8 mouse cellular contexts compared by ENCODE assay signal in the genomic region with DNA sequence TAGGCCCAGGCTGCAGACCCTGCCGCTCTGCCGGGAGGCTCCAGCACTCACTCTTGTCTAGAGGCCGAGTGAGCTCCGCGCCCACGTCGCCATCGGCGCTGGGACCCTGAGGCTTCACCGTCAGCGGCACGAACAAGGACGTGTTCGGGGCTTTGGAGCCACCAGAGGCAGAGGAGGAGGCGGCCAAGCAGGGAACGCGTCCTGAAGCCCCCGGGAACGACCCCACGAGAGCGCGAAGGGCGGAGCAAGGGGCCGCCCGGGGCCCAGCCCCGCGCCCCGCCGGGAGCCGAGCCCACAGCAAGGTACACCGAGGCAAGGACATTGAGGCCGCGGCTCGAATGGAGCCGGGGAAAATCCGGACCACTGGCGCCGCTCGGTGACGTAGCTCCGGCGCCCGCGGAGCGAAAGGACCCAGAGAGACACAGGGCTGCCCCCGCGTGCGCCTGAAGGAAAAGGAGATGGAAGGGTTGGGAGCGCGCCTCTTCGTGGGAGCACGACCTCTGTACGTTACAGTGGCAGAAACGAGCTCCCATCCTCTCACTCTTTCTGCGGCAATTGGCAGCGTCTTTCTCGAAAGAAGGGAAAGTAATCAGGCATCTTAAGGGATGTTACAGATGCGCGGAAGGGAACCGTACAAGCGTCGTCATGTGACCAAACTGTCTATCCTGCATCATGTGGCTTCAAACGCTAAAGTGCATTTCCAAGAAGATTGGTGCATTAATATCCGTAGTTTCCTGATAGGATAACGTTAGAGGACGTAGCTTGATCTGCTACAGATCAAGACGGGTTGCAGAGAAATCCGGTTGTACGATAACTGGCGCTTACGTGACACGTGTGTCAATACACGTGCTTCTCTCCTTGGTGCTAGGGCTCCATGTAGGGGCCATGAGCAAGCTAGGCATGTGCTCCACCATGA. TPM values are rescaled to one million over a fixed set of nuclear protein-coding genes. Genes with fewer than 3 reads are reported as not detected.
DNase-seq lines count a peak whose midpoint lies in the region; ATAC-seq lines count a peak whose summit lies in the region.

A gene (plus strand): TSS at position 126 of the 916 bp plus-strand sequence.
A gene (minus strand): TSS at position 375 of the 916 bp plus-strand sequence.

- H3K27me3 ChIP-seq in heart, embryonic 13.5 days (replicated peaks): no peaks in the 10 kb centered on the region
- no peaks in the 10 kb centered on the region for H3K27me3 ChIP-seq in liver, embryonic 12.5 days (replicated peaks)
- no peaks in the 10 kb centered on the region for H3K27me3 ChIP-seq in stomach, embryonic 15.5 days (replicated peaks)

- H3K4me3 ChIP-seq in brown adipose tissue, adult 24 weeks (ENCODE audit: insufficient read depth, low read depth, low read length): peak within 1 kb of the TSS; percentile 81
- peak within 1 kb of the TSS; percentile 94 for H3K4me3 ChIP-seq in heart, embryonic 13.5 days
- H3K4me3 ChIP-seq in liver, embryonic 12.5 days: peak within 1 kb of the TSS; percentile 100
- peak within 1 kb of the TSS; percentile 100 for H3K4me3 ChIP-seq in stomach, embryonic 15.5 days (replicated peaks)

- peaks cover 3% of the 10 kb centered on the region for H3K4me1 ChIP-seq in brown adipose tissue, adult 24 weeks (ENCODE audit: control insufficient read depth, insufficient read depth, insufficient read length, low read length)
- H3K4me1 ChIP-seq in heart, embryonic 13.5 days: peaks cover 19% of the 10 kb centered on the region
- H3K4me1 ChIP-seq in liver, embryonic 12.5 days: peaks cover 37% of the 10 kb centered on the region
- H3K4me1 ChIP-seq in stomach, embryonic 15.5 days: peaks cover 15% of the 10 kb centered on the region

- no peaks in the 10 kb centered on the region for H3K9me3 ChIP-seq in heart, embryonic 13.5 days
- H3K9me3 ChIP-seq in liver, embryonic 12.5 days (replicated peaks): no peaks in the 10 kb centered on the region
- no peaks in the 10 kb centered on the region for H3K9me3 ChIP-seq in stomach, embryonic 15.5 days

- peak; percentile 93 for DNase-seq in CD4-positive, CD25-positive, alpha-beta regulatory T cell, adult 2 months (ENCODE audit: low read depth, low spot score)
- DNase-seq in fat pad, adult 2 months (ENCODE audit: extremely low read depth, low read depth, low spot score): peak; percentile 56
- peak; percentile 96 for DNase-seq in kidney, postnatal 10 days
- DNase-seq in natural killer cell, adult 2 months (ENCODE audit: low spot score in 2 of 2): peak; percentile 89 to 93

- ATAC-seq in heart, embryonic 13.5 days (ENCODE audit: extremely low read depth, insufficient number of reproducible peaks, low FRiP score, low TSS enrichment): peak; percentile 79
- ATAC-seq in liver, embryonic 12.5 days: peak; percentile 80
- peak; percentile 87 for ATAC-seq in stomach, embryonic 15.5 days (ENCODE audit: insufficient read depth, low FRiP score, low read depth)

- peak within 1 kb of the TSS; percentile 98 for H3K27ac ChIP-seq in brown adipose tissue, adult 24 weeks (replicated peaks; ENCODE audit: low read depth, low read length)
- H3K27ac ChIP-seq in heart, embryonic 13.5 days (replicated peaks): peak within 1 kb of the TSS; percentile 86
- peak within 1 kb of the TSS; percentile 85 for H3K27ac ChIP-seq in liver, embryonic 12.5 days
- peak within 1 kb of the TSS; percentile 91 for H3K27ac ChIP-seq in stomach, embryonic 15.5 days

- peak within 1 kb of the TSS; percentile 79 for H3K4me2 ChIP-seq in heart, embryonic 13.5 days
- peak within 1 kb of the TSS; percentile 76 for H3K4me2 ChIP-seq in liver, embryonic 12.5 days
- peak within 1 kb of the TSS; percentile 84 for H3K4me2 ChIP-seq in stomach, embryonic 15.5 days

- WGBS in heart, embryonic 13.5 days: under 1% methylated on average over 73 of the region's 73 CpGs
- WGBS in liver, embryonic 12.5 days (ENCODE audit: insufficient replicate concordance): 1% methylated on average over 73 of the region's 73 CpGs
- WGBS in stomach, embryonic 15.5 days: under 1% methylated on average over 73 of the region's 73 CpGs

- H3K36me3 ChIP-seq in heart, embryonic 13.5 days: peaks cover 38% of the 10 kb centered on the region
- H3K36me3 ChIP-seq in liver, embryonic 12.5 days: peaks cover 50% of the 10 kb centered on the region
- peaks cover 23% of the 10 kb centered on the region for H3K36me3 ChIP-seq in stomach, embryonic 15.5 days

- H3K9ac ChIP-seq in heart, embryonic 13.5 days: peak within 1 kb of the TSS; percentile 99
- peak within 1 kb of the TSS; percentile 97 for H3K9ac ChIP-seq in liver, embryonic 12.5 days
- H3K9ac ChIP-seq in stomach, embryonic 15.5 days: peak within 1 kb of the TSS; percentile 98

RNA-seq across cellular contexts. Expression of the first gene that starts in this region (rescaled TPM):
- not detected in 2 replicates for polyA plus RNA-seq in brown adipose tissue, adult 24 weeks (2012; ENCODE audit: insufficient read depth, insufficient read length, missing spikeins)
- 0.56 and 0.61 TPM in 2 replicates for polyA plus RNA-seq in heart, embryonic 13.5 days (2015; fragmentation: Nextera tagmentation; extraction: Ambion mirVana)
- polyA plus RNA-seq in liver, embryonic 12.5 days (2016; fragmentation: Nextera tagmentation; extraction: Ambion mirVana): 0.14 and 0.51 TPM in 2 replicates
- 0.43 and 0.54 TPM in 2 replicates for polyA plus RNA-seq in stomach, embryonic 15.5 days (2015; fragmentation: Nextera tagmentation; extraction: Ambion mirVana)

RNA-seq across cellular contexts. Expression of the second gene that starts in this region (rescaled TPM):
- 46.3 and 62.1 TPM in 2 replicates for polyA plus RNA-seq in brown adipose tissue, adult 24 weeks (2012; ENCODE audit: insufficient read depth, insufficient read length, missing spikeins)
- 26.6 and 27.0 TPM in 2 replicates for polyA plus RNA-seq in heart, embryonic 13.5 days (2015; fragmentation: Nextera tagmentation; extraction: Ambion mirVana)
- 25.4 and 30.7 TPM in 2 replicates for polyA plus RNA-seq in liver, embryonic 12.5 days (2016; fragmentation: Nextera tagmentation; extraction: Ambion mirVana)
- polyA plus RNA-seq in stomach, embryonic 15.5 days (2015; fragmentation: Nextera tagmentation; extraction: Ambion mirVana): 24.0 and 29.4 TPM in 2 replicates

Comparison
In these comparisons a context has a peak if more than half of its experiments do, and no peak if none do; other contexts are left out.
1. Peak in every context shown above with its lines: DNase-seq, ATAC-seq, H3K4me3 ChIP-seq and H3K27ac ChIP-seq.